ENCODE assay signal across 8 mouse cellular contexts in the genomic region with DNA sequence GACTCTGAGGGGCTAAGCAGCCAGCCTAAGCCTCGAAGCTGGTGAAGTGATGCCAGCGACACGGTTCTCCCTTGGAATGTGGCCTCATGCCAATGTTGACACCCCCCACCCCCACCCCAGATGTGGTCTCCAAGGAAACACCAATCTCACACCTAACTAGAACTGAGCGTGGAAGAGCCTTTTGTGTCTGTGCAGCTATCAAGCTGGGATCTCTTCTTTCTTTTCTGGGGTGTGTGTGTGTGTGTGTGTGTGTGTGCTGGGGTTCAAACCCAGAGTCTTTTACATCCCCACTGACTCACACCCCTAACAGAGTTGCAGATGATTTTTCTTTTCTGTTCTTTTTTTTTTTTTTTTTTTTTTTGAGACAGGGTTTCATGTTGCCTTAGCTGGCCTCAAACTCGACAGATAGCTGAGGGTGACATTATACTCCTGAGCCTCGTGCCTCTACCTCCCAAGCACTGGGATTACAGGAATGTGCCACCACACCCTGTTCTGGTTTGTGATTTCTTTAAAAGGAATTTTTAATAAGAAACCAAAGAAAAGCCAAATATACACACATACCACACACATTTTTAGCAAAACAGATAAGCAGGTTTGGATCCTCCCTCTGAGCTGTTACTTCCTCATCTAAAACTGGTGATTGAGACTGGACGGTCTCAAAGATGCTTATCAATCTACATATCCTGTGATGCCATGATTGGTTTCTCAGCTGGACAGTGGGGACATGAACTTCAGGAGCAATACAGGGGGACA. TPM values are rescaled to one million over a fixed set of nuclear protein-coding genes. Genes with fewer than 3 reads are reported as not detected.
A peak's percentile ranks its signal among the peaks of the same experiment; 100 is the strongest.
DNase-seq lines count a peak whose midpoint lies in the region; ATAC-seq lines count a peak whose summit lies in the region.

No protein-coding gene starts in this region.

- no peak for DNase-seq in hindbrain, embryonic 10.5 days (ENCODE audit: low spot score)
- no peak for DNase-seq in hindbrain, embryonic 14.5 days (ENCODE audit: low spot score)
- DNase-seq in A20 (ENCODE audit: low read depth, low spot score): peak; percentile 58
- no peak for DNase-seq in embryonic facial prominence, embryonic 10.5 days (ENCODE audit: low spot score)
- no peak for DNase-seq in embryo, embryonic 9.5 days (ENCODE audit: extremely low spot score)
- DNase-seq in frontal cortex, postnatal 36 days (ENCODE audit: low spot score in 2 of 2): no peak
- DNase-seq in left cerebral cortex, postnatal 36 days (ENCODE audit: low spot score in 2 of 2): no peak

- no peak overlapping the region for H3K4me2 ChIP-seq in hindbrain, embryonic 14.5 days (replicated peaks)
- H3K4me2 ChIP-seq in liver, embryonic 12.5 days: no peak overlapping the region

- peak overlapping the region; percentile 82 for H3K27ac ChIP-seq in hindbrain, embryonic 10.5 days
- no peak overlapping the region for H3K27ac ChIP-seq in hindbrain, embryonic 14.5 days
- H3K27ac ChIP-seq in embryonic facial prominence, embryonic 10.5 days (replicated peaks): peak overlapping the region; percentile 80
- peak overlapping the region; percentile 98 for H3K27ac ChIP-seq in liver, embryonic 12.5 days

- ATAC-seq in hindbrain, embryonic 14.5 days (ENCODE audit: low FRiP score): no peak
- no peak for ATAC-seq in liver, embryonic 12.5 days

- no peak overlapping the region for H3K4me3 ChIP-seq in hindbrain, embryonic 10.5 days
- H3K4me3 ChIP-seq in hindbrain, embryonic 14.5 days (replicated peaks; ENCODE audit: low read length): no peak overlapping the region
- no peak overlapping the region for H3K4me3 ChIP-seq in embryonic facial prominence, embryonic 10.5 days
- no peak overlapping the region for H3K4me3 ChIP-seq in liver, embryonic 12.5 days

- 30% methylated on average over 7 of the region's 7 CpGs for WGBS in hindbrain, embryonic 10.5 days
- 34% methylated on average over 7 of the region's 7 CpGs for WGBS in hindbrain, embryonic 14.5 days
- 49% methylated on average over 7 of the region's 7 CpGs for WGBS in embryonic facial prominence, embryonic 10.5 days
- 33% methylated on average over 7 of the region's 7 CpGs for WGBS in liver, embryonic 12.5 days (ENCODE audit: insufficient replicate concordance)

- peaks cover 7% of the 10 kb centered on the region; the same call in 1 of the 2 replicates for H3K36me3 ChIP-seq in hindbrain, embryonic 10.5 days
- no peaks in the 10 kb centered on the region for H3K36me3 ChIP-seq in hindbrain, embryonic 14.5 days (replicated peaks; ENCODE audit: control insufficient read depth, insufficient read depth)
- H3K36me3 ChIP-seq in embryonic facial prominence, embryonic 10.5 days (replicated peaks): peaks cover 19% of the 10 kb centered on the region; the same call in 1 of the 2 replicates
- peaks cover 38% of the 10 kb centered on the region for H3K36me3 ChIP-seq in liver, embryonic 12.5 days

- H3K4me1 ChIP-seq in hindbrain, embryonic 10.5 days (replicated peaks): peaks cover 63% of the 10 kb centered on the region
- peaks cover 16% of the 10 kb centered on the region; the same call in 1 of the 2 replicates for H3K4me1 ChIP-seq in hindbrain, embryonic 14.5 days (replicated peaks; ENCODE audit: control insufficient read depth, insufficient read depth, low read length)
- H3K4me1 ChIP-seq in embryonic facial prominence, embryonic 10.5 days: peaks cover 53% of the 10 kb centered on the region
- peaks cover 87% of the 10 kb centered on the region for H3K4me1 ChIP-seq in liver, embryonic 12.5 days

- intact Hi-C loops in left cerebral cortex, postnatal 36 days (cut with DNase I): no loop called here

- no peaks in the 10 kb centered on the region for H3K9me3 ChIP-seq in hindbrain, embryonic 10.5 days
- no peaks in the 10 kb centered on the region for H3K9me3 ChIP-seq in hindbrain, embryonic 14.5 days (ENCODE audit: control insufficient read depth, low read length)
- H3K9me3 ChIP-seq in embryonic facial prominence, embryonic 10.5 days: no peaks in the 10 kb centered on the region
- no peaks in the 10 kb centered on the region for H3K9me3 ChIP-seq in liver, embryonic 12.5 days (replicated peaks)

- H3K9ac ChIP-seq in hindbrain, embryonic 14.5 days: no peak overlapping the region
- H3K9ac ChIP-seq in liver, embryonic 12.5 days: 0 out of 2 replicates have a peak overlapping the region, but pooled peaks have one; percentile 33

- no peaks in the 10 kb centered on the region for H3K27me3 ChIP-seq in hindbrain, embryonic 10.5 days (ENCODE audit: insufficient read depth, poor library complexity, severe bottlenecking)
- no peaks in the 10 kb centered on the region for H3K27me3 ChIP-seq in hindbrain, embryonic 14.5 days (ENCODE audit: control insufficient read depth, insufficient read depth, low read length)
- H3K27me3 ChIP-seq in embryonic facial prominence, embryonic 10.5 days (replicated peaks; ENCODE audit: low read depth, poor library complexity, severe bottlenecking): no peaks in the 10 kb centered on the region
- no peaks in the 10 kb centered on the region for H3K27me3 ChIP-seq in liver, embryonic 12.5 days (replicated peaks)

RNA-seq across cellular contexts. Expression of a gene that starts 29.6 kb away (rescaled TPM):
- 14.5 and 15.2 TPM in 2 replicates for polyA plus RNA-seq in hindbrain, embryonic 10.5 days (2016; fragmentation: Nextera tagmentation; extraction: Ambion mirVana)
- polyA plus RNA-seq in hindbrain, embryonic 14.5 days (2014; fragmentation: Nextera tagmentation; extraction: Ambion mirVana): 4.4 and 4.6 TPM in 2 replicates
- 14.3 and 15.2 TPM in 2 replicates for polyA plus RNA-seq in embryonic facial prominence, embryonic 10.5 days (2016; fragmentation: Nextera tagmentation; extraction: Ambion mirVana)
- polyA plus RNA-seq in liver, embryonic 12.5 days (2016; fragmentation: Nextera tagmentation; extraction: Ambion mirVana): 37.2 and 39.1 TPM in 2 replicates
- 10 to 100 TPM; 13.2 to 17.6 TPM for total RNA-seq in left cerebral cortex, postnatal 36 days (2021)

RNA-seq across cellular contexts. Expression of a gene that starts 30.3 kb away (rescaled TPM):
- polyA plus RNA-seq in hindbrain, embryonic 10.5 days (2016; fragmentation: Nextera tagmentation; extraction: Ambion mirVana): 0.11 TPM in 1 of 2 replicates, not detected in the other
- polyA plus RNA-seq in hindbrain, embryonic 14.5 days (2014; fragmentation: Nextera tagmentation; extraction: Ambion mirVana): 0.38 and 1.0 TPM in 2 replicates
- polyA plus RNA-seq in embryonic facial prominence, embryonic 10.5 days (2016; fragmentation: Nextera tagmentation; extraction: Ambion mirVana): not detected in 2 replicates
- polyA plus RNA-seq in liver, embryonic 12.5 days (2016; fragmentation: Nextera tagmentation; extraction: Ambion mirVana): not detected in 2 replicates
- total RNA-seq in left cerebral cortex, postnatal 36 days (2021): 1 to 10 TPM; 3.1 to 3.4 TPM

RNA-seq across cellular contexts. Expression of a gene that starts 36.7 kb away (rescaled TPM):
- 24.2 and 27.2 TPM in 2 replicates for polyA plus RNA-seq in hindbrain, embryonic 10.5 days (2016; fragmentation: Nextera tagmentation; extraction: Ambion mirVana)
- 1.9 and 2.2 TPM in 2 replicates for polyA plus RNA-seq in hindbrain, embryonic 14.5 days (2014; fragmentation: Nextera tagmentation; extraction: Ambion mirVana)
- 27.7 and 28.0 TPM in 2 replicates for polyA plus RNA-seq in embryonic facial prominence, embryonic 10.5 days (2016; fragmentation: Nextera tagmentation; extraction: Ambion mirVana)
- 16.1 and 17.4 TPM in 2 replicates for polyA plus RNA-seq in liver, embryonic 12.5 days (2016; fragmentation: Nextera tagmentation; extraction: Ambion mirVana)
- under 1 TPM; 0.39 to 0.50 TPM for total RNA-seq in left cerebral cortex, postnatal 36 days (2021)
